Mouse (Mus musculus): Measurements from ENCODE around the gene Catsperz. TPM values are rescaled to one million over a fixed set of nuclear protein-coding genes. Genes with fewer than 3 reads are reported as not detected.

Catsperz gene
- total RNA-seq, 1 experiment from 2014 or later: not detected

GRCm38 (mm10) chr19:6949532-6949931 lies 24.4 kb upstream of the Catsperz start:
- no peak for ATAC-seq (replicated peaks; ENCODE audit: insufficient number of reproducible peaks, low FRiP score, low TSS enrichment, poor library complexity, severe bottlenecking)

GRCm38 (mm10) chr19:6948186-6948585 lies 23.0 kb upstream of the Catsperz start:
- ATAC-seq (replicated peaks; ENCODE audit: insufficient number of reproducible peaks, low FRiP score, low TSS enrichment, poor library complexity, severe bottlenecking): no peak

- no peak for ATAC-seq (replicated peaks; ENCODE audit: insufficient number of reproducible peaks, low FRiP score, low TSS enrichment, poor library complexity, severe bottlenecking)
These were observed 22.6 kb upstream of the Catsperz start for GRCm38 (mm10) chr19:6947742-6948141.

- ATAC-seq (replicated peaks; ENCODE audit: insufficient number of reproducible peaks, low FRiP score, low TSS enrichment, poor library complexity, severe bottlenecking): no peak
These were observed 18.5 kb upstream of the Catsperz start for GRCm38 (mm10) chr19:6943709-6944108.

GRCm38 (mm10) chr19:6942764-6943163 lies 17.6 kb upstream of the Catsperz start:
- ATAC-seq (replicated peaks; ENCODE audit: insufficient number of reproducible peaks, low FRiP score, low TSS enrichment, poor library complexity, severe bottlenecking): no peak

- peak; percentile 75 for ATAC-seq (replicated peaks; ENCODE audit: insufficient number of reproducible peaks, low FRiP score, low TSS enrichment, poor library complexity, severe bottlenecking)
These were observed 17.1 kb upstream of the Catsperz start, which contains the start of gene Gpr137 for GRCm38 (mm10) chr19:6942249-6942691. TSS of gene Gpr137 (minus strand) at chr19:6942480.

- peak; percentile 53 for ATAC-seq (replicated peaks; ENCODE audit: insufficient number of reproducible peaks, low FRiP score, low TSS enrichment, poor library complexity, severe bottlenecking)
These were observed 16.4 kb upstream of the Catsperz start, which contains the start of gene Bad for GRCm38 (mm10) chr19:6941372-6942248. TSS of gene Bad (plus strand) at chr19:6941861.

- no peak for ATAC-seq (replicated peaks; ENCODE audit: insufficient number of reproducible peaks, low FRiP score, low TSS enrichment, poor library complexity, severe bottlenecking)
These were observed 15.5 kb upstream of the Catsperz start for GRCm38 (mm10) chr19:6940396-6941351.

GRCm38 (mm10) chr19:6939106-6940002 lies 14.2 kb upstream of the Catsperz start:
- ATAC-seq (replicated peaks; ENCODE audit: insufficient number of reproducible peaks, low FRiP score, low TSS enrichment, poor library complexity, severe bottlenecking): no peak

GRCm38 (mm10) chr19:6937541-6938465 lies 12.6 kb upstream of the Catsperz start:
- no peak for ATAC-seq (replicated peaks; ENCODE audit: insufficient number of reproducible peaks, low FRiP score, low TSS enrichment, poor library complexity, severe bottlenecking)

GRCm38 (mm10) chr19:6936299-6936698 lies 11.1 kb upstream of the Catsperz start:
- ATAC-seq (replicated peaks; ENCODE audit: insufficient number of reproducible peaks, low FRiP score, low TSS enrichment, poor library complexity, severe bottlenecking): 0 out of 2 replicates have a peak, but pooled peaks have one; percentile 29

GRCm38 (mm10) chr19:6934195-6934977 lies 9.2 kb upstream of the Catsperz start, which contains the start of gene Kcnk4:
TSS of gene Kcnk4 (minus strand) at chr19:6934515.
- no peak for ATAC-seq (replicated peaks; ENCODE audit: insufficient number of reproducible peaks, low FRiP score, low TSS enrichment, poor library complexity, severe bottlenecking)

GRCm38 (mm10) chr19:6933436-6934194 lies 8.4 kb upstream of the Catsperz start:
- 0 out of 2 replicates have a peak, but pooled peaks have one; percentile 15 for ATAC-seq (replicated peaks; ENCODE audit: insufficient number of reproducible peaks, low FRiP score, low TSS enrichment, poor library complexity, severe bottlenecking)

GRCm38 (mm10) chr19:6933102-6933435 lies 7.9 kb upstream of the Catsperz start:
- ATAC-seq (replicated peaks; ENCODE audit: insufficient number of reproducible peaks, low FRiP score, low TSS enrichment, poor library complexity, severe bottlenecking): no peak

GRCm38 (mm10) chr19:6932018-6932417 lies 6.8 kb upstream of the Catsperz start:
- no peak for ATAC-seq (replicated peaks; ENCODE audit: insufficient number of reproducible peaks, low FRiP score, low TSS enrichment, poor library complexity, severe bottlenecking)

GRCm38 (mm10) chr19:6931002-6931401 lies 5.8 kb upstream of the Catsperz start:
- no peak for ATAC-seq (replicated peaks; ENCODE audit: insufficient number of reproducible peaks, low FRiP score, low TSS enrichment, poor library complexity, severe bottlenecking)
